Mouse (Mus musculus) heart, postnatal 0 days (tissue): ENCODE data around the gene BC004004. TPM values are rescaled to one million over a fixed set of nuclear protein-coding genes. Genes with fewer than 3 reads are reported as not detected.
A peak's percentile ranks its signal among the peaks of the same experiment; 100 is the strongest.

Experiments used
- ATAC-seq: fragments of 200-750 bp; cut with Nextera tagmentation; 2 replicates; pipeline ENCODE4 v1.8.0; 2017; ENCODE audit warnings: low read depth, moderate number of reproducible peaks, moderate library complexity; ENCODE audit not compliant: insufficient read depth
- DNase-seq: peaks from one replicate; pipeline ENCODE4 v3.0.0-alpha.2; 2016; ENCODE audit warnings: low spot score
- H3K27ac ChIP-seq: fragments of 300-500 bp; sonication (generic); 2 replicates; pipeline ENCODE4 v1.5.1; 2014; ENCODE audit warnings: low read depth, mild to moderate bottlenecking
- H3K27me3 ChIP-seq: fragments of 300-500 bp; sonication (generic); 2 replicates; pipeline ENCODE4 v1.6.1; 2014; ENCODE audit warnings: low read length, mixed read lengths; ENCODE audit not compliant: control insufficient read depth, insufficient read depth
- H3K36me3 ChIP-seq: fragments of 300-500 bp; sonication (generic); replicated peaks from 2 replicates; pipeline ENCODE4 v1.6.1; 2014; ENCODE audit warnings: low read length, mixed read lengths; ENCODE audit not compliant: control insufficient read depth, insufficient read depth
- H3K4me1 ChIP-seq: fragments of 300-500 bp; sonication (generic); 2 replicates; pipeline ENCODE4 v1.6.1; 2014; ENCODE audit warnings: antibody characterized with exemption; ENCODE audit not compliant: control insufficient read depth, insufficient read depth
- H3K4me2 ChIP-seq: fragments of 300-500 bp; sonication (generic); 2 replicates; pipeline ENCODE4 v1.6.1; 2014; ENCODE audit warnings: low read depth, mild to moderate bottlenecking, low read length, moderate library complexity
- H3K4me3 ChIP-seq: fragments of 300-500 bp; sonication (generic); 2 replicates; pipeline ENCODE4 v1.5.1; 2014; ENCODE audit warnings: low read depth, low read length
- H3K9ac ChIP-seq: fragments of 300-500 bp; sonication (generic); replicated peaks from 2 replicates; pipeline ENCODE4 v1.6.1; 2014; ENCODE audit warnings: low read depth, low read length, mixed read lengths
- H3K9me3 ChIP-seq: fragments of 300-500 bp; sonication (generic); replicated peaks from 2 replicates; pipeline ENCODE4 v1.6.1; 2016; ENCODE audit warnings: low read length; ENCODE audit not compliant: control insufficient read depth
- CTCF ChIP-seq: IDR thresholded peaks from 2 replicates; pipeline ENCODE4 v1.5.1; 2016; ENCODE audit warnings: antibody characterized with exemption, control low read depth, low read depth
- EP300 ChIP-seq: IDR thresholded peaks from 2 replicates; pipeline ENCODE4 v1.6.1; 2016; ENCODE audit warnings: antibody characterized with exemption, low read depth
- WGBS: fragments of 180-500 bp; shearing (Covaris S2); extraction: QIAGEN DNeasy Blood & Tissue Kit; methylation state at CpG from one replicate; pipeline ENCODE4 v1.1.7; 2014; 5-methylcytosine and 5-hydroxymethylcytosine counted together
- polyA plus RNA-seq: library from polyadenylated mRNA; unstranded; fragments of >200 nt; fragmentation: Nextera tagmentation; extraction: Ambion mirVana; gene quantifications from 2 replicates; pipeline ENCODE4 v1.2.1, GENCODE M21; 2015
- total RNA-seq: library from RNA; depleted of rRNA; stranded (reverse); fragments of >200 nt; gene quantifications from 2 replicates; pipeline ENCODE4 v1.2.3, GENCODE M21; 2014; ENCODE audit warnings: low replicate concordance

The BC004004 gene
- total and polyA plus RNA-seq, 2 experiments from 2014 or later, result 140 to 234 TPM

GRCm38 (mm10) chr17:29304376-29305057, 35.9 kb downstream of the BC004004 start:
- H3K4me2 ChIP-seq, result 0 out of 2 replicates have a peak overlapping the region, but pooled peaks have one; percentile 0
- no peak overlapping the region for H3K4me3 ChIP-seq
- H3K9ac ChIP-seq, result no peak overlapping the region
- no peak for DNase-seq
- H3K36me3 ChIP-seq, result peaks cover 18% of the 10 kb centered on the region
- no peak for TF ChIP-seq CTCF
- no peak for TF ChIP-seq EP300
- H3K27ac ChIP-seq, result peak overlapping the region; percentile 36; the same call in 1 of the 2 replicates
- 52% methylated on average over 13 of the region's 13 CpGs for WGBS
- no peaks in the 10 kb centered on the region for H3K9me3 ChIP-seq
- H3K27me3 ChIP-seq, result no peaks in the 10 kb centered on the region
- ATAC-seq, result no peak
- peaks cover 14% of the 10 kb centered on the region; the same call in 1 of the 2 replicates for H3K4me1 ChIP-seq

GRCm38 (mm10) chr17:29305058-29305806, 36.6 kb downstream of the BC004004 start:
- H3K4me3 ChIP-seq, result no peak overlapping the region
- 0 out of 2 replicates have a peak, but pooled peaks have one; percentile 12 for ATAC-seq
- H3K36me3 ChIP-seq, result peaks cover 16% of the 10 kb centered on the region
- TF ChIP-seq CTCF, result no peak
- TF ChIP-seq EP300, result no peak
- H3K9ac ChIP-seq, result no peak overlapping the region
- peak overlapping the region; percentile 36; the same call in 1 of the 2 replicates for H3K27ac ChIP-seq
- peak; percentile 36 for DNase-seq
- peaks cover 14% of the 10 kb centered on the region; the same call in 1 of the 2 replicates for H3K4me1 ChIP-seq
- no peaks in the 10 kb centered on the region for H3K27me3 ChIP-seq
- H3K4me2 ChIP-seq, result 0 out of 2 replicates have a peak overlapping the region, but pooled peaks have one; percentile 0
- no peaks in the 10 kb centered on the region for H3K9me3 ChIP-seq
- 20% methylated on average over 15 of the region's 15 CpGs for WGBS

GRCm38 (mm10) chr17:29305871-29306270, 37.3 kb downstream of the BC004004 start:
- H3K27ac ChIP-seq, result no peak overlapping the region
- no peak for DNase-seq
- no peak for ATAC-seq
- no peak overlapping the region for H3K4me2 ChIP-seq
- no peaks in the 10 kb centered on the region for H3K27me3 ChIP-seq
- H3K4me1 ChIP-seq, result peaks cover 14% of the 10 kb centered on the region; the same call in 1 of the 2 replicates
- 56% methylated on average over 7 of the region's 7 CpGs for WGBS
- no peak for TF ChIP-seq CTCF
- TF ChIP-seq EP300, result no peak
- H3K36me3 ChIP-seq, result peaks cover 11% of the 10 kb centered on the region
- no peaks in the 10 kb centered on the region for H3K9me3 ChIP-seq
- H3K4me3 ChIP-seq, result no peak overlapping the region
- H3K9ac ChIP-seq, result no peak overlapping the region

- TF ChIP-seq EP300 (no peak), CTCF (no peak)
- Histone ChIP-seq H3K27ac (no peak overlapping the region), H3K36me3 (no peaks in the 10 kb centered on the region), H3K4me3 (no peak overlapping the region), H3K4me2 (no peak overlapping the region), H3K9me3 (peaks cover 5% of the 10 kb centered on the region; the same call in 1 of the 2 replicates), H3K4me1 (0 out of 2 replicates have a peak, but pooled peaks cover 7% of the 10 kb centered on the region), H3K9ac (no peak overlapping the region), H3K27me3 (no peaks in the 10 kb centered on the region)
- 74% methylated on average over 21 of the region's 21 CpGs for WGBS
- DNase-seq (no peak), ATAC-seq (no peak)
Measured at GRCm38 (mm10) chr17:29310056-29310623, 41.6 kb downstream of the BC004004 start.

GRCm38 (mm10) chr17:29311602-29312001, 43.0 kb downstream of the BC004004 start:
- Histone ChIP-seq H3K27me3 (no peaks in the 10 kb centered on the region), H3K9me3 (peaks cover 5% of the 10 kb centered on the region; the same call in 1 of the 2 replicates), H3K4me2 (no peak overlapping the region), H3K9ac (no peak overlapping the region), H3K4me1 (no peaks in the 10 kb centered on the region; the same call in 1 of the 2 replicates), H3K36me3 (no peaks in the 10 kb centered on the region), H3K4me3 (no peak overlapping the region), H3K27ac (no peak overlapping the region)
- TF ChIP-seq CTCF (no peak), EP300 (no peak)
- ATAC-seq, result no peak
- DNase-seq, result no peak
- 85% methylated on average over 8 of the region's 8 CpGs for WGBS
